Mouse (Mus musculus) stomach, embryonic 16.5 days (tissue): Measurements from ENCODE around the gene Tmem144. TPM values are rescaled to one million over a fixed set of nuclear protein-coding genes. Genes with fewer than 3 reads are reported as not detected.

Experiments
- ATAC-seq: fragments of 200-750 bp; cut with Nextera tagmentation; 2 replicates; pipeline ENCODE4 v1.8.0; 2017; ENCODE audit warnings: moderate number of reproducible peaks, moderate TSS enrichment; ENCODE audit not compliant: insufficient read depth, low FRiP score
- H3K27ac ChIP-seq: fragments of 300-500 bp; sonication (generic); 2 replicates; pipeline ENCODE4 v1.5.1; 2014; ENCODE audit warnings: low read length
- H3K27me3 ChIP-seq: fragments of 300-500 bp; sonication (generic); 2 replicates; pipeline ENCODE4 v1.6.1; 2014; ENCODE audit warnings: low read length, control low read depth, mixed read lengths; ENCODE audit not compliant: control insufficient read depth, insufficient read depth
- H3K36me3 ChIP-seq: fragments of 300-500 bp; sonication (generic); 2 replicates; pipeline ENCODE4 v1.6.1; 2014; ENCODE audit warnings: low read length; ENCODE audit not compliant: control insufficient read depth, insufficient read depth
- H3K4me1 ChIP-seq: fragments of 300-500 bp; sonication (generic); 2 replicates; pipeline ENCODE4 v1.6.1; 2014; ENCODE audit warnings: low read length, control low read depth, mixed read lengths; ENCODE audit not compliant: control insufficient read depth, insufficient read depth
- H3K4me2 ChIP-seq: fragments of 300-500 bp; sonication (generic); 2 replicates; pipeline ENCODE4 v1.6.1; 2014; ENCODE audit warnings: low read depth, low read length, mixed read lengths
- H3K4me3 ChIP-seq: fragments of 300-500 bp; sonication (generic); replicated peaks from 2 replicates; pipeline ENCODE4 v1.5.1; 2014; ENCODE audit warnings: mild to moderate bottlenecking, low read length
- H3K9ac ChIP-seq: fragments of 300-500 bp; sonication (generic); 2 replicates; pipeline ENCODE4 v1.6.1; 2014; ENCODE audit warnings: low read length
- H3K9me3 ChIP-seq: fragments of 300-500 bp; sonication (generic); replicated peaks from 2 replicates; pipeline ENCODE4 v1.6.1; 2016; ENCODE audit warnings: low read length, control low read depth; ENCODE audit not compliant: control insufficient read depth
- WGBS: fragments of 180-500 bp; shearing (Covaris S2); extraction: QIAGEN DNeasy Blood & Tissue Kit; methylation state at CpG from one replicate; pipeline ENCODE4 v1.1.7; 2014; 5-methylcytosine and 5-hydroxymethylcytosine counted together
- polyA plus RNA-seq: library from polyadenylated mRNA; unstranded; fragments of >200 nt; fragmentation: Nextera tagmentation; extraction: Ambion mirVana; gene quantifications from 2 replicates; pipeline ENCODE4 v1.2.1, GENCODE M21; 2015

The Tmem144 gene
- polyA plus RNA-seq, 1 experiment from 2014 or later, result 3.8 TPM

DNA sequence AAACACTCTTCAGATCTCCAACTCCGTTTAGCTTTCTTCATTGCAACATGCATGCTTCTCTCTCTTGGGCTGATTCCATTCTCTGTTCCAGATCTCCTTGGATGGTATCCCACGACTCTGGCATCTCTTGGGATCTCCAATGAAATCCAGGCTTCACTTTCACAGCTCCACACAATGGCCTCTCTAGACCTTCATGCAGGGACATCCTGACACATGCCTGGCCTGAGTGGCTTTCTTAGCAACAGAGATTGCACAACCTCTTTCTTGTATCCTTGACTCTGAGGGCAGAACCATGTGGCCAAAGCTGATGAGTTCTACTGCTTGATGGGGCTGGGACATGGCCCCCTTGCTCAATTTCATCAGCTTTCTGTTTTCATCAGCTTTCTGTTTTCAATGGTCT is 79.9 kb downstream of the Tmem144 start:
- H3K9ac ChIP-seq, result no peak overlapping the region
- H3K36me3 ChIP-seq, result no peaks in the 10 kb centered on the region
- H3K4me3 ChIP-seq, result no peak overlapping the region
- 79% methylated on average over 2 of the region's 2 CpGs for WGBS
- no peak overlapping the region for H3K4me2 ChIP-seq
- ATAC-seq, result no peak
- H3K27ac ChIP-seq, result no peak overlapping the region
- no peaks in the 10 kb centered on the region for H3K4me1 ChIP-seq
- H3K9me3 ChIP-seq, result no peaks in the 10 kb centered on the region
- no peaks in the 10 kb centered on the region for H3K27me3 ChIP-seq

Other genes with a start within 250 kb of the Tmem144 start
- gene 4930579G24Rik, start 223.7 kb downstream of the Tmem144 start, polyA plus RNA-seq, result 25.6 and 27.1 TPM in 2 replicates
- 74.8 TPM in 2 replicates for gene Etfdh, start 223.3 kb downstream of the Tmem144 start, polyA plus RNA-seq
- gene Rxfp1, start 114.9 kb downstream of the Tmem144 start, polyA plus RNA-seq, result not detected in 2 replicates
- 18.9 and 19.5 TPM in 2 replicates for gene Fam198b, start 31.8 kb upstream of the Tmem144 start, polyA plus RNA-seq